In the genomic region with DNA sequence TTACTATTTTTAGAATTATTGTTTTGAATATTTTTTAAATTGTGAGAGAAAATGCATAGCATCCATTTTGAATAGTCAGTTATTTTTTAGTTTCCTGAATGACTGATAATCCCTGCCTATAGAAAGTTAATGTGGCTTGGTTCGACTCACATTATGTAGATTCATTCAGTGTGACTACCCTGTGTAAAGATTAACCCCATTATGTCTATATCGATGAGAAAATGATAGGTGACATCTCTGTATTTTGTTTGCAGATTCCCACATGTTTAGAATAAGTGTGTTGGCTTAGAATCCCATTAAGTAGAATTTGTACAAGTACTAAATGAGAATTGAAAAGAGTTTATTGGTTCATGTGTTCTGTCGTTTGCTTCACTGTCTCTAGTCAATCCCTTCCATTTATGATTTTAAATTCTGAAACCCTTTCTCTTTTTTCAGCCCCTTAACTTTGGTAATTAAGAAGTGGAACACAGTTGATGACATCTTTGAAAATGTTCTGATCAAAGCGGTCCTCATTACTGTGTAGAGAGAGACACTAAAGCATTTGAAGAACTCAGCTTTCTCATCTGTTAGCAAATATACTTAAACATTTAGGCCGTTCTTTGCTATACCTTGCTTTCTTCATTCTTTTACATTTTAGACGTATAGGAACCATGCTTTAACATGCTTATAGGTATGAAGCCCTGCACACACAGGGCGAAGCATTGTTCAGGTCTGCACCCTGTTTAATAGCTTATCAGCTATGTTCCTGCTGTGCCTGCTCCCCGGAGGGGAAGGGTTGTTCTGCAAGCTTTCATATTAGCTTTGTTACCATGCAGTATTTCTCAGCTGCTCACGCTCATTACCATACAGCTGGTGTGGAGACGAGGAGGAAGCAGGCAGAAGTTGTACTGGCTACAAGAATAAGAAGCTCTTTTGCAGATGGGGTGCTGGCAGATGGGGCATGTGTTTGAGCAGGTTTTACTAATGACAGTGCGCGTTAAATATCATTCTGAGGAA, we compare ENCODE assay signal across 8 mouse cellular contexts.
DNase-seq lines count a peak whose midpoint lies in the region; ATAC-seq and TF ChIP-seq lines count a peak whose summit lies in the region.

No protein-coding gene starts in this region.

- H3K4me3 ChIP-seq in cerebellum, adult 2 months (replicated peaks; ENCODE audit: insufficient read depth, low read depth, low read length) = no peak overlapping the region
- H3K4me3 ChIP-seq in hindbrain, embryonic 16.5 days (ENCODE audit: low read length) = no peak overlapping the region
- no peak overlapping the region for H3K4me3 ChIP-seq in midbrain, embryonic 13.5 days (replicated peaks)
- no peak overlapping the region for H3K4me3 ChIP-seq in thymus, adult 2 months (ENCODE audit: control insufficient read depth, insufficient read depth, low read length)

- H3K27ac ChIP-seq in cerebellum, adult 2 months (ENCODE audit: insufficient read depth, low read length) = peak overlapping the region; percentile 1; the same call in 1 of the 2 replicates
- no peak overlapping the region for H3K27ac ChIP-seq in hindbrain, embryonic 16.5 days (ENCODE audit: low read depth, low read length)
- H3K27ac ChIP-seq in midbrain, embryonic 13.5 days = peak overlapping the region; percentile 84
- H3K27ac ChIP-seq in thymus, adult 2 months (ENCODE audit: control insufficient read depth, insufficient read depth, low read length) = no peak overlapping the region

- no peak for DNase-seq in cerebellum, adult 2 months
- DNase-seq in cerebellum, postnatal 25 days = no peak
- DNase-seq in embryo, embryonic 11 days = peak; percentile 64
- DNase-seq in ovary, postnatal 14 days (ENCODE audit: low spot score) = no peak
- no peak for DNase-seq in cerebellum, postnatal 36 days
- DNase-seq in thymus, adult 2 months = no peak

- 67% methylated on average over 12 of the region's 12 CpGs for WGBS in cerebellum, adult 2 months
- WGBS in hindbrain, embryonic 16.5 days = 29% methylated on average over 12 of the region's 12 CpGs
- 12% methylated on average over 12 of the region's 12 CpGs for WGBS in midbrain, embryonic 13.5 days
- WGBS in thymus, adult 2 months = 83% methylated on average over 12 of the region's 12 CpGs

- peaks cover 8% of the 10 kb centered on the region; the same call in 1 of the 2 replicates for H3K4me1 ChIP-seq in cerebellum, adult 2 months (ENCODE audit: control insufficient read depth, insufficient read depth, low read length)
- peaks cover 4% of the 10 kb centered on the region; the same call in 1 of the 2 replicates for H3K4me1 ChIP-seq in hindbrain, embryonic 16.5 days (ENCODE audit: control insufficient read depth, insufficient read depth, low read depth, low read length)
- H3K4me1 ChIP-seq in midbrain, embryonic 13.5 days (replicated peaks) = peaks cover 21% of the 10 kb centered on the region
- no peaks in the 10 kb centered on the region for H3K4me1 ChIP-seq in thymus, adult 2 months (replicated peaks; ENCODE audit: control insufficient read depth, insufficient read depth, low read length)

- TF ChIP-seq CTCF in cerebellum, adult 2 months (IDR thresholded peaks at IDR 0.05; ENCODE audit: borderline replicate concordance, insufficient read depth, low read depth, low read length) = no peak
- TF ChIP-seq CTCF in thymus, adult 2 months (IDR thresholded peaks at IDR 0.05; ENCODE audit: borderline replicate concordance, control insufficient read depth, extremely low read depth, insufficient read depth, low read length, poor library complexity) = no peak

- ATAC-seq in hindbrain, embryonic 16.5 days = peak; percentile 83
- ATAC-seq in midbrain, embryonic 13.5 days = peak; percentile 96

- TF ChIP-seq POLR2A in cerebellum, adult 2 months (IDR thresholded peaks at IDR 0.05; ENCODE audit: borderline replicate concordance, insufficient read depth, low read length) = no peak
- no peak for TF ChIP-seq POLR2A in thymus, adult 2 months (IDR thresholded peaks at IDR 0.05; ENCODE audit: control insufficient read depth, extremely low read depth, insufficient read depth, low read length, poor library complexity)

- H3K4me2 ChIP-seq in hindbrain, embryonic 16.5 days (ENCODE audit: low read length) = no peak overlapping the region
- H3K4me2 ChIP-seq in midbrain, embryonic 13.5 days (replicated peaks) = peak overlapping the region; percentile 30

- H3K27me3 ChIP-seq in cerebellum, adult 2 months (ENCODE audit: control insufficient read depth, insufficient read depth, low read length) = no peaks in the 10 kb centered on the region
- no peaks in the 10 kb centered on the region for H3K27me3 ChIP-seq in hindbrain, embryonic 16.5 days (replicated peaks; ENCODE audit: control insufficient read depth, insufficient read depth, low read length)
- no peaks in the 10 kb centered on the region for H3K27me3 ChIP-seq in midbrain, embryonic 13.5 days
- no peaks in the 10 kb centered on the region for H3K27me3 ChIP-seq in thymus, adult 2 months (ENCODE audit: control insufficient read depth, insufficient read depth, low read length)

- no peak overlapping the region for H3K9ac ChIP-seq in hindbrain, embryonic 16.5 days (ENCODE audit: low read depth, low read length)
- 0 out of 2 replicates have a peak overlapping the region, but pooled peaks have one; percentile 33 for H3K9ac ChIP-seq in midbrain, embryonic 13.5 days (replicated peaks)

- H3K36me3 ChIP-seq in hindbrain, embryonic 16.5 days (ENCODE audit: control insufficient read depth, insufficient read depth, low read length) = no peaks in the 10 kb centered on the region
- H3K36me3 ChIP-seq in midbrain, embryonic 13.5 days = no peaks in the 10 kb centered on the region
- H3K36me3 ChIP-seq in thymus, adult 2 months (ENCODE audit: control insufficient read depth, insufficient read depth, low read length) = no peaks in the 10 kb centered on the region

- no peaks in the 10 kb centered on the region for H3K9me3 ChIP-seq in hindbrain, embryonic 16.5 days (ENCODE audit: control insufficient read depth, low read length)
- H3K9me3 ChIP-seq in midbrain, embryonic 13.5 days = no peaks in the 10 kb centered on the region

Comparison
In these comparisons a context has a peak if more than half of its experiments do, and no peak if none do; other contexts are left out.
1. H3K27ac ChIP-seq: peak in cerebellum, adult 2 months (single experiment) and midbrain, embryonic 13.5 days (single experiment); none in hindbrain, embryonic 16.5 days (single experiment) and thymus, adult 2 months (single experiment).